Mouse (Mus musculus): ENCODE measurements around the gene Mcemp1. TPM values are rescaled to one million over a fixed set of nuclear protein-coding genes. Genes with fewer than 3 reads are reported as not detected.

Gene Mcemp1
- polyA plus RNA-seq, 1 experiment, result 142 TPM

GRCm38 (mm10) chr8:3711646-3712045, 46.1 kb downstream of the Mcemp1 start:
- 2% methylated on average over 2 of the region's 2 CpGs for WGBS
- Histone ChIP-seq H3K4me3 (replicated peaks; ENCODE audit: control insufficient read depth, low read depth, low read length) (peak overlapping the region; percentile 47), H3K27ac (ENCODE audit: control insufficient read depth, insufficient read depth, low read depth, low read length, poor library complexity) (peak overlapping the region; percentile 79), H3K4me1 (ENCODE audit: control insufficient read depth, insufficient read depth, low read length) (peaks cover 9% of the 10 kb centered on the region)
- TF ChIP-seq POLR2A (IDR thresholded peaks at IDR 0.05; ENCODE audit: borderline replicate concordance, control insufficient read depth, low read depth, low read length) (no peak), CTCF (IDR thresholded peaks at IDR 0.05; ENCODE audit: control insufficient read depth, insufficient read depth, low read length) (no peak)

- Histone ChIP-seq H3K4me3 (replicated peaks; ENCODE audit: control insufficient read depth, low read depth, low read length) (no peak overlapping the region), H3K4me1 (ENCODE audit: control insufficient read depth, insufficient read depth, low read length) (no peaks in the 10 kb centered on the region), H3K27ac (ENCODE audit: control insufficient read depth, insufficient read depth, low read depth, low read length, poor library complexity) (no peak overlapping the region)
- WGBS, result 85% methylated on average over 12 of the region's 12 CpGs
- TF ChIP-seq CTCF (IDR thresholded peaks at IDR 0.05; ENCODE audit: control insufficient read depth, insufficient read depth, low read length) (no peak), POLR2A (IDR thresholded peaks at IDR 0.05; ENCODE audit: borderline replicate concordance, control insufficient read depth, low read depth, low read length) (no peak)
These were observed 51.9 kb downstream of the Mcemp1 start for GRCm38 (mm10) chr8:3717321-3717954.

GRCm38 (mm10) chr8:3718559-3718958, 53.0 kb downstream of the Mcemp1 start:
- Histone ChIP-seq H3K27ac (ENCODE audit: control insufficient read depth, insufficient read depth, low read depth, low read length, poor library complexity) (no peak overlapping the region), H3K4me3 (replicated peaks; ENCODE audit: control insufficient read depth, low read depth, low read length) (no peak overlapping the region), H3K4me1 (ENCODE audit: control insufficient read depth, insufficient read depth, low read length) (no peaks in the 10 kb centered on the region)
- TF ChIP-seq POLR2A (IDR thresholded peaks at IDR 0.05; ENCODE audit: borderline replicate concordance, control insufficient read depth, low read depth, low read length), result no peak
- peak; percentile 99 for TF ChIP-seq CTCF (IDR thresholded peaks at IDR 0.05; ENCODE audit: control insufficient read depth, insufficient read depth, low read length)
- 31% methylated on average over 14 of the region's 14 CpGs for WGBS

Other genes starting within 250 kb of the Mcemp1 start
- gene Pex11g, start 198.1 kb upstream of the Mcemp1 start, polyA plus RNA-seq (2011; ENCODE audit: insufficient read depth, insufficient read length, low replicate concordance, missing spikeins), result 1.7 and 2.6 TPM in 2 replicates
- 1.00 TPM in 1 of 2 replicates, not detected in the other for gene Tex45, start 194.9 kb upstream of the Mcemp1 start, polyA plus RNA-seq (2011; ENCODE audit: insufficient read depth, insufficient read length, low replicate concordance, missing spikeins)
- 3.9 and 5.8 TPM in 2 replicates for gene Zfp358, start 172.6 kb upstream of the Mcemp1 start, polyA plus RNA-seq (2011; ENCODE audit: insufficient read depth, insufficient read length, low replicate concordance, missing spikeins)
- 97.4 and 154 TPM in 2 replicates for gene Mcoln1, start 165.3 kb upstream of the Mcemp1 start, polyA plus RNA-seq (2011; ENCODE audit: insufficient read depth, insufficient read length, low replicate concordance, missing spikeins)
- 36.3 and 52.7 TPM in 2 replicates for gene Pnpla6, start 150.4 kb upstream of the Mcemp1 start, polyA plus RNA-seq (2011; ENCODE audit: insufficient read depth, insufficient read length, low replicate concordance, missing spikeins)
- gene C330021F23Rik, start 97.8 kb upstream of the Mcemp1 start, polyA plus RNA-seq (2011; ENCODE audit: insufficient read depth, insufficient read length, low replicate concordance, missing spikeins), result not detected in 2 replicates
- 1.1 and 4.1 TPM in 2 replicates for gene Camsap3, start 78.5 kb upstream of the Mcemp1 start, polyA plus RNA-seq (2011; ENCODE audit: insufficient read depth, insufficient read length, low replicate concordance, missing spikeins)
- 22.4 and 40.3 TPM in 2 replicates for gene Xab2, start 44.4 kb upstream of the Mcemp1 start, polyA plus RNA-seq (2011; ENCODE audit: insufficient read depth, insufficient read length, low replicate concordance, missing spikeins)
- gene Pet100, start 44.2 kb upstream of the Mcemp1 start, polyA plus RNA-seq (2011; ENCODE audit: insufficient read depth, insufficient read length, low replicate concordance, missing spikeins), result 162 and 227 TPM in 2 replicates
- gene Pcp2, start 40.2 kb upstream of the Mcemp1 start, polyA plus RNA-seq (2011; ENCODE audit: insufficient read depth, insufficient read length, low replicate concordance, missing spikeins), result not detected in 2 replicates
- gene Stxbp2, start 34.8 kb upstream of the Mcemp1 start, polyA plus RNA-seq (2011; ENCODE audit: insufficient read depth, insufficient read length, low replicate concordance, missing spikeins), result 229 and 373 TPM in 2 replicates
- 3.0 TPM in 1 of 2 replicates, not detected in the other for gene Retn, start 10.0 kb upstream of the Mcemp1 start, polyA plus RNA-seq (2011; ENCODE audit: insufficient read depth, insufficient read length, low replicate concordance, missing spikeins)
- 10.9 TPM in 1 of 2 replicates, not detected in the other for gene Fcor, start 6.6 kb downstream of the Mcemp1 start, polyA plus RNA-seq (2011; ENCODE audit: insufficient read depth, insufficient read length, low replicate concordance, missing spikeins)
- 7.7 and 10.0 TPM in 2 replicates for gene Trappc5, start 10.5 kb downstream of the Mcemp1 start, polyA plus RNA-seq (2011; ENCODE audit: insufficient read depth, insufficient read length, low replicate concordance, missing spikeins)
- 16.8 and 37.3 TPM in 2 replicates for gene Fcer2a, start 28.4 kb downstream of the Mcemp1 start, polyA plus RNA-seq (2011; ENCODE audit: insufficient read depth, insufficient read length, low replicate concordance, missing spikeins)
- gene Clec4g, start 54.9 kb downstream of the Mcemp1 start, polyA plus RNA-seq (2011; ENCODE audit: insufficient read depth, insufficient read length, low replicate concordance, missing spikeins), result not detected in 2 replicates
- 1.3 and 3.4 TPM in 2 replicates for gene Cd209a, start 83.2 kb downstream of the Mcemp1 start, polyA plus RNA-seq (2011; ENCODE audit: insufficient read depth, insufficient read length, low replicate concordance, missing spikeins)
- not detected in 2 replicates for gene Cd209e, start 188.6 kb downstream of the Mcemp1 start, polyA plus RNA-seq (2011; ENCODE audit: insufficient read depth, insufficient read length, low replicate concordance, missing spikeins)
- 2.2 and 3.1 TPM in 2 replicates for gene Cd209d, start 212.8 kb downstream of the Mcemp1 start, polyA plus RNA-seq (2011; ENCODE audit: insufficient read depth, insufficient read length, low replicate concordance, missing spikeins)